Mouse (Mus musculus): ENCODE results near the gene Slc4a8. TPM values are rescaled to one million over a fixed set of nuclear protein-coding genes. Genes with fewer than 3 reads are reported as not detected.

Gene Slc4a8
- 10 to 100 TPM; 13.1 to 19.4 TPM for polyA plus RNA-seq (2017; shearing (Covaris generic))

GRCm38 (mm10) chr15:100761419-100762185 is at the start of gene Slc4a8:
Slc4a8 (plus strand) TSS chr15:100761747.

GRCm38 (mm10) chr15:100729281-100729985 is 32.1 kb upstream of the Slc4a8 start, which contains the start of gene Galnt6:
Galnt6 (minus strand) TSS chr15:100729376.

GRCm38 (mm10) chr15:100869558-100869957 is 108.0 kb downstream of the Slc4a8 start, which contains the start of gene Scn8a:
Scn8a (plus strand) TSS chr15:100869858.

Other genes with a start within 250 kb of the Slc4a8 start
- gene Tfcp2, start 209.7 kb upstream of the Slc4a8 start, polyA plus RNA-seq (2017; shearing (Covaris generic)): 1 to 10 TPM; 5.4 to 6.9 TPM
- gene Pou6f1, start 161.8 kb upstream of the Slc4a8 start, polyA plus RNA-seq (2017; shearing (Covaris generic)): 10 to 100 TPM in 1 of 2 experiments, 1 to 10 TPM in 1; 8.0 to 12.6 TPM
- 100 to 1,000 TPM; 647 to 669 TPM for gene Dazap2, start 146.4 kb upstream of the Slc4a8 start, polyA plus RNA-seq (2017; shearing (Covaris generic))
- gene Smagp, start 124.8 kb upstream of the Slc4a8 start, polyA plus RNA-seq (2017; shearing (Covaris generic)): 1 to 10 TPM in 1 of 2 experiments, under 1 TPM in 1; 0.76 to 2.0 TPM
- 100 to 1,000 TPM; 729 to 768 TPM for gene Bin2, start 92.2 kb upstream of the Slc4a8 start, polyA plus RNA-seq (2017; shearing (Covaris generic))
- gene Cela1, start 73.8 kb upstream of the Slc4a8 start, polyA plus RNA-seq (2017; shearing (Covaris generic)): 10 to 100 TPM; 17.7 to 24.2 TPM
- 100 to 1,000 TPM in 1 of 2 experiments, 10 to 100 TPM in 1; 92.9 to 164 TPM for gene Galnt6, start 32.4 kb upstream of the Slc4a8 start, polyA plus RNA-seq (2017; shearing (Covaris generic))
- gene Scn8a, start 108.1 kb downstream of the Slc4a8 start, polyA plus RNA-seq (2017; shearing (Covaris generic)): 1 to 10 TPM in 1 of 2 experiments, not detected in 1; 1.7 TPM